Mouse (Mus musculus) ovary, postnatal 14 days (tissue): Measurements from ENCODE around the gene Tbxa2r.

Source experiments
- DNase-seq: peaks from one replicate; pipeline ENCODE4 v3.0.0; 2022; ENCODE audit warnings: low spot score

The Tbxa2r gene

GRCm38 (mm10) chr10:81346453-81347067, 18.0 kb downstream of the Tbxa2r start:
- DNase-seq, result no peak

- no peak for DNase-seq
Observed at GRCm38 (mm10) chr10:81349146-81349545, 20.6 kb downstream of the Tbxa2r start.

DNA sequence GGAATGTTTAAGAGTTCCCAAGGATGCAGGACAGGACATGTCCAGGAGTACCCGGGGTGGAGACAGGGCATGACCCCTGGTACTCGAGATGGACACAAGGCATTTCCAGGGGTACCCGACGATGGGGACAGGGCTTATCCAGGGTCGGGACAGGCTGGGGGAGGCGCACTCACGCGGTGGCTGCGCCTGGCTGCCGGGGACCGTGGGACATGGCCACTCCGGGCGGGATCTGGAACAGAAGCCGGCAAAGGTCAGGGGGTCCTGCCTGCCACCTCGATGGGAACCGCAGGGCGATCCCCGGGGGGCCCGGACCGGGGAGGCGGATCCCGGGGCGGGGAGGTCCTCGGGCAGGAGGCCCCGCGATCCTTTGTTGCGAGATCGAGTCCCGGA, 21.4 kb downstream of the Tbxa2r start:
- no peak for DNase-seq

GRCm38 (mm10) chr10:81350351-81351063, 22.0 kb downstream of the Tbxa2r start, which contains the start of gene Hmg20b:
Gene Hmg20b (minus strand): TSS chr10:81350480.
- peak; percentile 96 for DNase-seq

GRCm38 (mm10) chr10:81351678-81352291, 23.3 kb downstream of the Tbxa2r start:
- no peak for DNase-seq

GRCm38 (mm10) chr10:81354738-81355477, 26.4 kb downstream of the Tbxa2r start:
- DNase-seq, result no peak

GRCm38 (mm10) chr10:81355533-81355932, 27.0 kb downstream of the Tbxa2r start:
- DNase-seq, result no peak

GRCm38 (mm10) chr10:81356352-81356990, 27.9 kb downstream of the Tbxa2r start:
- DNase-seq, result no peak

GRCm38 (mm10) chr10:81356991-81357844, 28.7 kb downstream of the Tbxa2r start, which contains the start of gene Mfsd12:
Gene Mfsd12 (plus strand): TSS chr10:81357491.
- peak; percentile 88 for DNase-seq

GRCm38 (mm10) chr10:81358209-81358608, 29.7 kb downstream of the Tbxa2r start:
- no peak for DNase-seq

GRCm38 (mm10) chr10:81358841-81359240, 30.3 kb downstream of the Tbxa2r start:
- no peak for DNase-seq

GRCm38 (mm10) chr10:81360721-81361120, 32.2 kb downstream of the Tbxa2r start:
- no peak for DNase-seq

GRCm38 (mm10) chr10:81362336-81362949, 33.9 kb downstream of the Tbxa2r start:
- DNase-seq, result no peak

DNA sequence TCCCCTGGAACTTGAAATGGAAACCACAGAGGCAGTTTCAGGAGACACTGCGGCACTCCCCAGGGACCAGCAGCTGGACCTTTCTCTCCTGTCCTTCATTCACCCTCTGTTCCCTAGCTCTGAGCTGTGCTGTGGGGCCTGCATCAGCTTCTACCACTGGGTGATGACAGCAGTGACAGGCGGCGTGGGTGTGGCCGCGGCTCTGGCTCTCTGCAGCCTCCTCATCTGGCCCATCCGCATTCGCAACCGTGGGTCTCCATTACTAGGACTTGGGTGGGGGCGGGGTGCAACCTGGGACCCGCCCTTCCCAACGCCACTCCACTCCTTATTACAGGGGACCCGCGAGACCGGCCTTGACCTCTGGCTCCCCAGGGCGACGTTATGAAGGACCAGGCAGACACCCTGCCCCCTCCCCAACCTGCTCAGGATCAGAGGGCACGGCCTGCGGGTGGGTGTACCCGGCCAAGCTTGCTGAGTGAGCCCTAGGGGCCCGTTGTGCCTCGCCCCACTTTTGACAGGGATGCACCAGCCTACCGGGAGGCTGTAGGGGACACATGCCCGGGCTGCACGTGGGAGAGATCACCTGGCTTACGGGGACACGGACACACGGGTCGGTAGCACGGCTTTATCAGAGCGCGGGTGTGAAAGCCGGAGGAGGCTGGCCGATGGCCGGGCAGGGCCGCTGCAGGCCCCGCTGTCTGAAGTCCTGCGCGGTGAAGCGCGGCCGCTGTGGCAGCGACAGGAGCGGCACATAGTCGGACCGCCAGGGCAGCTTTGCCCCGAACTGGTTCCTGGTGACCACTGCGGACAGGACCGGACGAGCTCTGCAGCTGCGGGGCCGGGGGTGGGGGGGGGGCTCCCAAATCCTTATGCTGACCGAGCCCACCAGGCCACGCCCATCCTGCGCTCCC, 35.2 kb downstream of the Tbxa2r start:
- no peak for DNase-seq

- no peak for DNase-seq
Observed at GRCm38 (mm10) chr10:81364666-81365065, 36.1 kb downstream of the Tbxa2r start.

DNA sequence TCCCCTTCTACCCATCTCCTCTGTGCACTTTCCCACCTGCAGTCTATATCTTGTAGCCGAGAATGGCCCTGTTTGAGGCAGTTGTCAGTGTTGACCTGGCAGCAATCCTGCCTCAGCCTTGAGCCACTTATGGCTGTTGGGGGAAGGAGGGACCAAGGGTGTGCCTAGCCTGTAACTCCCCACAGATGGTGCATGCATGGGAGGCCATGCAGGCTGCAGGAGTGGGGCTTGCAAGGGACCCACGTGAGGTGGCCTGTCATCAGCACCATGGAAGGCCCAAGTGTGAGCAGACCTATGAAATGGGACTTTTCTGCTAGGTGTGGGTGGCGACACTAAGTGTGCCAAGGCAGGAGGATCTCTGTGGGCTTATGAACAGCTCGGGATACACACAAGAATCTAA, 36.5 kb downstream of the Tbxa2r start:
- DNase-seq, result no peak

GRCm38 (mm10) chr10:81365672-81366476, 37.3 kb downstream of the Tbxa2r start, which contains the start of gene 4930404N11Rik:
Gene 4930404N11Rik (minus strand): TSS chr10:81365816.
- DNase-seq, result no peak

DNA sequence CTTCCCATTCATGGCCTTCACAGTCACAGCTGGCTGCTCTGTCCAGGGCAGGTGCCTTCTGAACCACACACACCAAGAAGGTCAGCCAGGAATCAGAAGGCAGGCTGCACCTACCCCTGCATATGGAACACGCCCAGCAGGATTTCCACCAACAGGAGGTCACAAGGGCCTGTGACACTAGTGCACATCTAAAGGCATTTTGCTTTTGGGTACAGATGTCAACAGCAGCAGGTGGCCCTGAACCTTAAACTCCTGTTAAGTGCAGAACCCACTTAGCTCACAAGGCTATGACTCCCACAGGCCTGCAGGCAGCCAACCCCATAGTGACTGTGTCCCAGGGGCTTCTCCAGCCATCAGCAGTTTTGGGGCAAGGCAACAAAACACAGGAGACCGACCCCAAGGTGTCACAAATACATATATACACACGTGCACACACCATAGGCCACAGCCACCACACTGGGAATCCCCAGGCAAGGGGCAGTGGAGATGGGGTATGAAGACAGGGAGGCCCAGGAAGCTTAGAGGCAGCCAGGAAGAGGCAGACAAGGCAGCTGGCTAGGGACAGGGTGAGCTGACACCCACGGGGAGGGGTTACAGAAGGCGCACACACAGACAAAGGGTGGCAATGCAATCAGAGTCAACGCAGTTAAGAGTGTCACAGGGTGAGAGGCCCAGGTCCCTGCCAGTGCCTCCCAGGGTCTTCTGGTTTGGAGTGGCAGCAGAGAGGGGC, 38.1 kb downstream of the Tbxa2r start:
- no peak for DNase-seq
